Mouse (Mus musculus) CH12.LX (cell line): ENCODE measurements around the gene Mybpc3.

Experiments
- CTCF ChIP-seq, 2 experiments: IDR thresholded peaks in 1 of 2; conservative IDR thresholded peaks in 1 of 2; 2 replicates each; pipeline ENCODE4 v1.5.1; 2011 to 2012; ENCODE audit warnings: low read depth in 2 of 2, low read length in 2 of 2, improper control_type of control experiment in 1 of 2, inconsistent platforms in 1 of 2, mild to moderate bottlenecking in 1 of 2, moderate library complexity in 1 of 2
- EP300 ChIP-seq: IDR thresholded peaks from 2 replicates; pipeline ENCODE4 v1.6.1; 2011; ENCODE audit warnings: low read length, improper control_type of control experiment
- NELFE ChIP-seq: IDR thresholded peaks from 2 replicates; pipeline ENCODE4 v1.6.1; 2011; ENCODE audit warnings: low read depth, low read length, improper control_type of control experiment
- POLR2A ChIP-seq: IDR thresholded peaks from 2 replicates; pipeline ENCODE4 v1.6.1; 2011; ENCODE audit warnings: low read depth, mild to moderate bottlenecking, improper control_type of control experiment, low read length
- RAD21 ChIP-seq: IDR thresholded peaks from 2 replicates; pipeline ENCODE4 v1.6.1; 2011; ENCODE audit warnings: low read depth, mild to moderate bottlenecking, low read length, improper control_type of control experiment, moderate library complexity
- SIN3A ChIP-seq: IDR thresholded peaks from 2 replicates; pipeline ENCODE4 v1.6.1; 2012; ENCODE audit warnings: low read length, improper control_type of control experiment, inconsistent platforms

DNA sequence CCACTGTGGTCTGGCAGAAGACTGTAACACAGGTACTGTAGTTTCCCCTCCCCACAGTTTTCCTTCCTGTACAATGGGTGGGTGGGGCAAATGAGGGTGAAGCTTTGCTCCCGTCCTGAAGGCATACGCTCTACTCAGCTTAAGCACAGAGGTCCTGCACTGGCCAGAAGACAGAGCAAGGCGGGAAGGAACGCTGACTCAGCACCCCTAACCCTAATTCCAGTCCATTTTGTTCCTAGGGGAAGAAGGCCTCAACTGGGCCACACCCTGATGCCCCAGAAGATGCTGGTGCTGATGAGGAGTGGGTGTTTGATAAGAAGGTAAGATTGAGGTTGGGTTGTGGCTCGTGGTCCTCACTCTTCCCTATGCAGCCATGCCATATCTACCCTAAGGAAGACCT lies 10.8 kb downstream of the Mybpc3 start:
- no peak for TF ChIP-seq NELFE
- no peak for TF ChIP-seq SIN3A
- TF ChIP-seq RAD21 = no peak
- no peak for TF ChIP-seq CTCF (conservative IDR thresholded peaks at IDR 0.05 in 1 of 2, IDR thresholded peaks at IDR 0.05 in 1 of 2; ENCODE audit: low read depth in 2 of 2, low read length in 2 of 2)
- no peak for TF ChIP-seq POLR2A
- TF ChIP-seq EP300 = no peak
